Mouse (Mus musculus) liver, adult 2 months (tissue): ENCODE results near the gene Nfic.

Source experiments
- CTCF ChIP-seq: fragments of 200-500 bp; IDR thresholded peaks from 2 replicates; pipeline ENCODE4 v1.5.1; 2011; ENCODE audit warnings: low read depth, low read length, control low read depth
- POLR2A ChIP-seq: fragments of 200-500 bp; IDR thresholded peaks from 2 replicates; pipeline ENCODE4 v1.6.1; 2011; ENCODE audit warnings: low read length, control low read depth; ENCODE audit not compliant: insufficient read depth; ENCODE audit errors: extremely low read depth

DNA sequence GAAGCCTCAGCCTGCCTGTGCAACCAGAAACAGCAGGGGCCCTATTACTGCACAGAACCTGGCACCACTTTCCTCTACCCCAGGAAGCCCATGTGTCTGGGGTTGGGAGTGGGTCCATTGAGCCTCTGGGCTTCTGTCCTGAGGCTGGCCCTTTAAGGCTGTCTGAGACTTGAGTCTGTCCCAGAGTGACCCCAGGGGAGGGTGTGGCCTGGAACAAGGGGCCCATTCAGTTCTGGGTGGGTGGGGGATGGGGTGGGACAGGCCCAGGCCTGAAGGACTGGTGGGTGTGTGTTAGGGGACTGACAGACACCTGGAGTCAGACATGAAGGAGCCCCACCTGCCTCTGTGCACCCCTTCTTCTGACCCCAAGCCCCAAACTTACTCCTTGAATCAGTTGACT, 40.8 kb downstream of the Nfic start:
- TF ChIP-seq POLR2A (no peak), CTCF (no peak)
